Mouse (Mus musculus) intestine, embryonic 14.5 days (tissue): ENCODE measurements at regions not wholly inside any gene's neighbourhood (a gene's known extent, or its start where the extent isn't known, plus 50 kb on each side); places are given as distances from the start of the nearest gene placed in this dataset.

Experiments used
- ATAC-seq: fragments of 200-750 bp; cut with Nextera tagmentation; replicated peaks from 2 replicates; pipeline ENCODE4 v1.8.0; 2017; ENCODE audit warnings: low read depth, moderate number of reproducible peaks, moderate TSS enrichment, moderate library complexity; ENCODE audit not compliant: low FRiP score, low TSS enrichment
- DNase-seq: peaks from one replicate; pipeline ENCODE4 v3.0.0-alpha.2; 2018; ENCODE audit warnings: low spot score
- H3K27ac ChIP-seq: fragments of 300-500 bp; sonication (generic); 2 replicates; pipeline ENCODE4 v1.5.1; 2014; ENCODE audit warnings: low read depth, mild to moderate bottlenecking, control low read depth
- H3K27me3 ChIP-seq: fragments of 300-500 bp; sonication (generic); replicated peaks from 2 replicates; pipeline ENCODE4 v1.6.1; 2014; ENCODE audit warnings: low read length, control low read depth; ENCODE audit not compliant: control insufficient read depth, insufficient read depth
- H3K36me3 ChIP-seq: fragments of 300-500 bp; sonication (generic); 2 replicates; pipeline ENCODE4 v1.6.1; 2014; ENCODE audit warnings: low read length, control low read depth; ENCODE audit not compliant: control insufficient read depth, insufficient read depth
- H3K4me1 ChIP-seq: fragments of 300-500 bp; sonication (generic); replicated peaks from 2 replicates; pipeline ENCODE4 v1.6.1; 2014; ENCODE audit warnings: low read length, control low read depth, mixed read lengths; ENCODE audit not compliant: control insufficient read depth, insufficient read depth
- H3K4me2 ChIP-seq: fragments of 300-500 bp; sonication (generic); 2 replicates; pipeline ENCODE4 v1.6.1; 2014; ENCODE audit warnings: low read length
- H3K4me3 ChIP-seq: fragments of 300-500 bp; sonication (generic); 2 replicates; pipeline ENCODE4 v1.5.1; 2014; ENCODE audit warnings: low read depth, low read length, control low read depth, mixed read lengths
- H3K9ac ChIP-seq: fragments of 300-500 bp; sonication (generic); 2 replicates; pipeline ENCODE4 v1.6.1; 2014; ENCODE audit warnings: mild to moderate bottlenecking, low read length
- H3K9me3 ChIP-seq: fragments of 300-500 bp; sonication (generic); 2 replicates; pipeline ENCODE4 v1.6.1; 2016; ENCODE audit warnings: low read length, control low read depth; ENCODE audit not compliant: control insufficient read depth
- WGBS: fragments of 180-500 bp; shearing (Covaris S2); extraction: QIAGEN DNeasy Blood & Tissue Kit; methylation state at CpG from one replicate; pipeline ENCODE4 v1.1.7; 2014; 5-methylcytosine and 5-hydroxymethylcytosine counted together

GRCm38 (mm10) chr5:112156005-112156404, 96.3 kb downstream of the Cryba4 start:
- Histone ChIP-seq H3K27ac (no peak overlapping the region), H3K27me3 (no peaks in the 10 kb centered on the region), H3K4me2 (no peak overlapping the region), H3K9ac (no peak overlapping the region), H3K9me3 (no peaks in the 10 kb centered on the region), H3K36me3 (no peaks in the 10 kb centered on the region), H3K4me1 (no peaks in the 10 kb centered on the region), H3K4me3 (no peak overlapping the region)
- DNase-seq: no peak
- WGBS: 29% methylated on average over 1 of the region's 1 CpGs
- ATAC-seq: no peak

DNA sequence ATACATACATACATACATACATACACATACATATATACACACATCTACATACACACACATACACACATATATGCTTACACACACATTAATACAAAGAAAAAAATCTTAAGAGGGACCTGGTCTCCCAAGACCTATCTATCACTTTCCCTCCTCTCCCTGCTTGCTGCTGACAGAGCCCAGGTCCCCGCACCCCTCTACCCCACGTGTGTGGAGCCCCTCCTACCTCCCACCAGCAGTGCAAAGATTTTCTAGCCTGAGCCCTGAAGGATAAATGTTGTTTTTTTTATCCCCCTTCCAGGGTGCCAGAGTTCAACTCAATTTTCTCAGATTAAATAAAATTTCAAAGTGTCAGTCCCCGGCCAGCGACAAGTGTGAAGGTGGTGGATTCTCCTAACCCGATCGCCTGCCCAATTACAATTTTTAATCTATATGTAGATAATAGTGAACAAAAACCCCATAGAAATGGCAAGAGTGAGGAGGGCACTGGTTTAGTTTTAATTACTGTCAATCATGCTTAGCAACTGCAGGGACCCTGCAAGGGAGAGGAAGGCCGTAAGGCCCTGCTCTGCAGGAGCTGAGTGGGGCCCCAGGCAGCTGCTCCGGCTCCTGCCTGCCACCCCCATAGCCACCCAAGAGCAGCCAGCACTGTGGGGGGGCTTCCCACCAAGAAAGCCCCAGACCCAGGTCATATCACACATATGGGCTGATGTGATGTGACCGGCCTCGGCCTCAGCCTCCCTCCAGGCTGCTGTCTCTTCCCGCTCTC, 85.7 kb downstream of the Cryba4 start:
- no peak for ATAC-seq

GRCm38 (mm10) chr5:112167790-112168189, 84.5 kb downstream of the Cryba4 start:
- no peak overlapping the region for H3K9ac ChIP-seq
- no peaks in the 10 kb centered on the region for H3K36me3 ChIP-seq
- no peaks in the 10 kb centered on the region for H3K4me1 ChIP-seq
- H3K27ac ChIP-seq: no peak overlapping the region
- H3K27me3 ChIP-seq: no peaks in the 10 kb centered on the region
- ATAC-seq (no peak), DNase-seq (no peak)
- no peak overlapping the region for H3K4me3 ChIP-seq
- H3K4me2 ChIP-seq: no peak overlapping the region
- peaks cover 4% of the 10 kb centered on the region; the same call in 1 of the 2 replicates for H3K9me3 ChIP-seq
- WGBS: 69% methylated on average over 10 of the region's 10 CpGs

More for the DNA sequence above, 85.7 kb downstream of the Cryba4 start:
- no peak overlapping the region for H3K4me3 ChIP-seq
- no peak for DNase-seq
- no peak overlapping the region for H3K9ac ChIP-seq
- H3K27ac ChIP-seq: no peak overlapping the region
- H3K27me3 ChIP-seq: no peaks in the 10 kb centered on the region
- peaks cover 4% of the 10 kb centered on the region; the same call in 1 of the 2 replicates for H3K9me3 ChIP-seq
- H3K4me2 ChIP-seq: no peak overlapping the region
- 59% methylated on average over 11 of the region's 11 CpGs for WGBS
- H3K4me1 ChIP-seq: no peaks in the 10 kb centered on the region
- no peaks in the 10 kb centered on the region for H3K36me3 ChIP-seq

DNA sequence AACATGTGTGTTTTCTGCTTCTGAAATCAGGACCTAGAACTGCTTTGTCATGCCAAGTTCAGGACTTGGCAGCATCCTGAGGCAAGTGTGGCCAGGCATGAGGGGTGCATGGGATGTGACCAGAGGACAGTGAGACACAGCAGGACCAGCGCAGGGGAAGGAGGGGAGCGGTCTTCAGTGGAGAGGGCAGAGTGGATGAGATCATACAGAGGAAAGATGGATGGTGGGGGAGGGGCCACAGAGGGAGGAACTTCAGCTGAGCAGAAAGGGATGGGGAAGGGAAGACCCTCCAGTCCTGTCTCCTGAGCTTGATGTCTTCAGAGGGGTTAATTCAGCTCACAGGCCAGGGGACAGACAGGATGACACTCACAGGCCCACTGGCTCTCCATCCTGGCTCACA, 81.0 kb downstream of the Cryba4 start:
- H3K27ac ChIP-seq: no peak overlapping the region
- peaks cover 4% of the 10 kb centered on the region; the same call in 1 of the 2 replicates for H3K9me3 ChIP-seq
- no peak overlapping the region for H3K9ac ChIP-seq
- 32% methylated on average over 2 of the region's 2 CpGs for WGBS
- no peak overlapping the region for H3K4me2 ChIP-seq
- ATAC-seq (no peak), DNase-seq (no peak)
- no peaks in the 10 kb centered on the region for H3K27me3 ChIP-seq
- H3K4me3 ChIP-seq: no peak overlapping the region
- H3K36me3 ChIP-seq: no peaks in the 10 kb centered on the region
- no peaks in the 10 kb centered on the region for H3K4me1 ChIP-seq

- Histone ChIP-seq H3K36me3 (no peaks in the 10 kb centered on the region), H3K9me3 (no peaks in the 10 kb centered on the region), H3K4me1 (0 out of 2 replicates have a peak, but pooled peaks cover 4% of the 10 kb centered on the region), H3K27ac (no peak overlapping the region), H3K9ac (no peak overlapping the region), H3K27me3 (no peaks in the 10 kb centered on the region), H3K4me2 (peak overlapping the region; percentile 56), H3K4me3 (peak overlapping the region; percentile 25)
- WGBS: 13% methylated on average over 25 of the region's 25 CpGs
- 0 out of 2 replicates have a peak, but pooled peaks have one; percentile 32 for ATAC-seq
- DNase-seq: peak; percentile 84
These were observed 72.9 kb downstream of the Cryba4 start for GRCm38 (mm10) chr5:112179213-112180057.

DNA sequence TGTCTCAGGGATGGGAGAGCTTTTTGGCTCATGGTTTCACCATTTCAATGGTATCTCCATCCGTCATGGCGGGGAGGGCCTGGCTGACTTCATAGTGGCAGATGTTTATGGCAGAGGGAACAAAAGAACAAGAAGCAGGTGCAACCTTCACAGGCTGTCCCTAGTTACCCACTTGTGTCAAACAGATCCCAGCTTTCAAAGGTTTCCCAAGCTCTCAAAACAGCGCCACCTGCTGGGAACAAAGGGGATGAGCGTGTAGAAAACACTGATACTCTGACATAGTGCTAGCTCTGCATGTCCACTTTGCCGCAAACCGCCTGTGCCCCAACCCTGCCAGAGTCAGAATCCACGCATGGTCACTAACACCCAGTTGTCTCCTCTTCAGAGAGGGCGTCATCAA, 69.5 kb downstream of the Cryba4 start:
- no peak overlapping the region for H3K27ac ChIP-seq
- no peak overlapping the region for H3K9ac ChIP-seq
- WGBS: 46% methylated on average over 8 of the region's 8 CpGs
- H3K9me3 ChIP-seq: no peaks in the 10 kb centered on the region
- H3K4me2 ChIP-seq: no peak overlapping the region
- no peak for DNase-seq
- no peak overlapping the region for H3K4me3 ChIP-seq
- no peak for ATAC-seq
- no peaks in the 10 kb centered on the region for H3K36me3 ChIP-seq
- no peaks in the 10 kb centered on the region for H3K27me3 ChIP-seq
- H3K4me1 ChIP-seq: 0 out of 2 replicates have a peak, but pooled peaks cover 4% of the 10 kb centered on the region

GRCm38 (mm10) chr5:112195667-112196066, 56.7 kb downstream of the Cryba4 start:
- Histone ChIP-seq H3K27ac (no peak overlapping the region), H3K4me1 (no peaks in the 10 kb centered on the region), H3K4me3 (no peak overlapping the region), H3K9me3 (no peaks in the 10 kb centered on the region), H3K9ac (no peak overlapping the region), H3K27me3 (no peaks in the 10 kb centered on the region), H3K36me3 (no peaks in the 10 kb centered on the region), H3K4me2 (no peak overlapping the region)
- WGBS: 67% methylated on average over 6 of the region's 6 CpGs
- DNase-seq (no peak), ATAC-seq (no peak)
